Mouse (Mus musculus): ENCODE measurements around the gene Lair1.
A peak's percentile ranks its signal among the peaks of the same experiment; 100 is the strongest.

The Lair1 gene

GRCm38 (mm10) chr7:4063013-4063412 is at the start of gene Lair1:
TSS of gene Lair1 (minus strand) at chr7:4063204.
- no peak for TF ChIP-seq CTCF (conservative IDR thresholded peaks at IDR 0.05; ENCODE audit: low read length)
- TF ChIP-seq NANOG (IDR thresholded peaks at IDR 0.05; ENCODE audit: borderline replicate concordance, low read length), result no peak
- no peak for TF ChIP-seq POU5F1 (IDR thresholded peaks at IDR 0.05; ENCODE audit: borderline replicate concordance, low read length)
- Histone ChIP-seq H3K4me1 (replicated peaks; ENCODE audit: low read depth, low read length) (no peaks in the 10 kb centered on the region), H3K4me3 (replicated peaks; ENCODE audit: low read length) (no peak within 1 kb of the TSS), H3K36me3 (ENCODE audit: insufficient read depth, low read length) (no peaks in the 10 kb centered on the region), H3K27me3 (ENCODE audit: insufficient read depth, low read length) (no peaks in the 10 kb centered on the region), H3K9me3 (ENCODE audit: low read length) (peaks cover 27% of the 10 kb centered on the region)

GRCm38 (mm10) chr7:4111766-4112165 is 48.8 kb upstream of the Lair1 start:
- H3K9me3 ChIP-seq (ENCODE audit: low read length), result no peaks in the 10 kb centered on the region
- TF ChIP-seq POU5F1 (IDR thresholded peaks at IDR 0.05; ENCODE audit: borderline replicate concordance, low read length), result no peak
- no peak for TF ChIP-seq CTCF (conservative IDR thresholded peaks at IDR 0.05; ENCODE audit: low read length)
- no peak for TF ChIP-seq NANOG (IDR thresholded peaks at IDR 0.05; ENCODE audit: borderline replicate concordance, low read length)
- H3K36me3 ChIP-seq (ENCODE audit: insufficient read depth, low read length), result no peaks in the 10 kb centered on the region

GRCm38 (mm10) chr7:4103411-4103810 is 40.4 kb upstream of the Lair1 start:
- TF ChIP-seq NANOG (IDR thresholded peaks at IDR 0.05; ENCODE audit: borderline replicate concordance, low read length), result no peak
- TF ChIP-seq CTCF (conservative IDR thresholded peaks at IDR 0.05; ENCODE audit: low read length), result peak; percentile 72
- no peaks in the 10 kb centered on the region for H3K36me3 ChIP-seq (ENCODE audit: insufficient read depth, low read length)
- H3K4me1 ChIP-seq (replicated peaks; ENCODE audit: low read depth, low read length), result peaks cover 22% of the 10 kb centered on the region
- H3K9me3 ChIP-seq (ENCODE audit: low read length), result no peaks in the 10 kb centered on the region
- H3K4me3 ChIP-seq (replicated peaks; ENCODE audit: low read length), result no peak overlapping the region
- H3K27me3 ChIP-seq (ENCODE audit: insufficient read depth, low read length), result peaks cover 3% of the 10 kb centered on the region; the same call in 1 of the 2 replicates

More at GRCm38 (mm10) chr7:4111766-4112165, 48.8 kb upstream of the Lair1 start:
- Histone ChIP-seq H3K27me3 (ENCODE audit: insufficient read depth, low read length) (peaks cover 4% of the 10 kb centered on the region; the same call in 1 of the 2 replicates), H3K4me1 (replicated peaks; ENCODE audit: low read depth, low read length) (no peaks in the 10 kb centered on the region), H3K4me3 (replicated peaks; ENCODE audit: low read length) (no peak overlapping the region)

GRCm38 (mm10) chr7:4101144-4101543 is 38.1 kb upstream of the Lair1 start:
- no peak overlapping the region for H3K4me3 ChIP-seq (replicated peaks; ENCODE audit: low read length)
- no peaks in the 10 kb centered on the region for H3K27me3 ChIP-seq (ENCODE audit: insufficient read depth, low read length)
- TF ChIP-seq CTCF (conservative IDR thresholded peaks at IDR 0.05; ENCODE audit: low read length) (no peak), NANOG (IDR thresholded peaks at IDR 0.05; ENCODE audit: borderline replicate concordance, low read length) (no peak), POU5F1 (IDR thresholded peaks at IDR 0.05; ENCODE audit: borderline replicate concordance, low read length) (no peak)
- H3K4me1 ChIP-seq (replicated peaks; ENCODE audit: low read depth, low read length), result peaks cover 19% of the 10 kb centered on the region
- H3K36me3 ChIP-seq (ENCODE audit: insufficient read depth, low read length), result no peaks in the 10 kb centered on the region
- no peaks in the 10 kb centered on the region for H3K9me3 ChIP-seq (ENCODE audit: low read length)

GRCm38 (mm10) chr7:4098832-4099231 is 35.8 kb upstream of the Lair1 start:
- Histone ChIP-seq H3K4me3 (replicated peaks; ENCODE audit: low read length) (no peak overlapping the region), H3K36me3 (ENCODE audit: insufficient read depth, low read length) (no peaks in the 10 kb centered on the region), H3K9me3 (ENCODE audit: low read length) (no peaks in the 10 kb centered on the region), H3K27me3 (ENCODE audit: insufficient read depth, low read length) (no peaks in the 10 kb centered on the region), H3K4me1 (replicated peaks; ENCODE audit: low read depth, low read length) (peaks cover 3% of the 10 kb centered on the region)
- TF ChIP-seq CTCF (conservative IDR thresholded peaks at IDR 0.05; ENCODE audit: low read length) (no peak), NANOG (IDR thresholded peaks at IDR 0.05; ENCODE audit: borderline replicate concordance, low read length) (no peak), POU5F1 (IDR thresholded peaks at IDR 0.05; ENCODE audit: borderline replicate concordance, low read length) (no peak)

- H3K4me3 ChIP-seq (replicated peaks; ENCODE audit: low read length), result no peak overlapping the region
- no peaks in the 10 kb centered on the region for H3K27me3 ChIP-seq (ENCODE audit: insufficient read depth, low read length)
- no peaks in the 10 kb centered on the region for H3K36me3 ChIP-seq (ENCODE audit: insufficient read depth, low read length)
- TF ChIP-seq POU5F1 (IDR thresholded peaks at IDR 0.05; ENCODE audit: borderline replicate concordance, low read length) (no peak), NANOG (IDR thresholded peaks at IDR 0.05; ENCODE audit: borderline replicate concordance, low read length) (no peak), CTCF (conservative IDR thresholded peaks at IDR 0.05; ENCODE audit: low read length) (no peak)
- no peaks in the 10 kb centered on the region for H3K4me1 ChIP-seq (replicated peaks; ENCODE audit: low read depth, low read length)
- H3K9me3 ChIP-seq (ENCODE audit: low read length), result no peaks in the 10 kb centered on the region
Measured at GRCm38 (mm10) chr7:4098301-4098700, 35.3 kb upstream of the Lair1 start.

- Histone ChIP-seq H3K36me3 (ENCODE audit: insufficient read depth, low read length) (no peaks in the 10 kb centered on the region), H3K9me3 (ENCODE audit: low read length) (no peaks in the 10 kb centered on the region), H3K4me1 (replicated peaks; ENCODE audit: low read depth, low read length) (peaks cover 7% of the 10 kb centered on the region; the same call in 1 of the 2 replicates), H3K4me3 (replicated peaks; ENCODE audit: low read length) (no peak overlapping the region), H3K27me3 (ENCODE audit: insufficient read depth, low read length) (no peaks in the 10 kb centered on the region)
- TF ChIP-seq CTCF (conservative IDR thresholded peaks at IDR 0.05; ENCODE audit: low read length) (no peak), NANOG (IDR thresholded peaks at IDR 0.05; ENCODE audit: borderline replicate concordance, low read length) (no peak), POU5F1 (IDR thresholded peaks at IDR 0.05; ENCODE audit: borderline replicate concordance, low read length) (no peak)
Measured at GRCm38 (mm10) chr7:4091170-4091569, 28.2 kb upstream of the Lair1 start.

GRCm38 (mm10) chr7:4088679-4089078 is 25.7 kb upstream of the Lair1 start:
- Histone ChIP-seq H3K4me1 (replicated peaks; ENCODE audit: low read depth, low read length) (peaks cover 7% of the 10 kb centered on the region; the same call in 1 of the 2 replicates), H3K9me3 (ENCODE audit: low read length) (no peaks in the 10 kb centered on the region), H3K27me3 (ENCODE audit: insufficient read depth, low read length) (no peaks in the 10 kb centered on the region), H3K36me3 (ENCODE audit: insufficient read depth, low read length) (no peaks in the 10 kb centered on the region), H3K4me3 (replicated peaks; ENCODE audit: low read length) (no peak overlapping the region)
- TF ChIP-seq POU5F1 (IDR thresholded peaks at IDR 0.05; ENCODE audit: borderline replicate concordance, low read length) (no peak), NANOG (IDR thresholded peaks at IDR 0.05; ENCODE audit: borderline replicate concordance, low read length) (no peak), CTCF (conservative IDR thresholded peaks at IDR 0.05; ENCODE audit: low read length) (no peak)

- Histone ChIP-seq H3K4me1 (replicated peaks; ENCODE audit: low read depth, low read length) (peaks cover 7% of the 10 kb centered on the region; the same call in 1 of the 2 replicates), H3K4me3 (replicated peaks; ENCODE audit: low read length) (no peak overlapping the region), H3K9me3 (ENCODE audit: low read length) (no peaks in the 10 kb centered on the region), H3K36me3 (ENCODE audit: insufficient read depth, low read length) (no peaks in the 10 kb centered on the region), H3K27me3 (ENCODE audit: insufficient read depth, low read length) (no peaks in the 10 kb centered on the region)
- no peak for TF ChIP-seq POU5F1 (IDR thresholded peaks at IDR 0.05; ENCODE audit: borderline replicate concordance, low read length)
- no peak for TF ChIP-seq CTCF (conservative IDR thresholded peaks at IDR 0.05; ENCODE audit: low read length)
Measured at GRCm38 (mm10) chr7:4087896-4088480, 25.0 kb upstream of the Lair1 start.

All from E14TG2a.4 (cell line).